Comparison of ENCODE assay signal across 7 mouse cellular contexts in the genomic region with DNA sequence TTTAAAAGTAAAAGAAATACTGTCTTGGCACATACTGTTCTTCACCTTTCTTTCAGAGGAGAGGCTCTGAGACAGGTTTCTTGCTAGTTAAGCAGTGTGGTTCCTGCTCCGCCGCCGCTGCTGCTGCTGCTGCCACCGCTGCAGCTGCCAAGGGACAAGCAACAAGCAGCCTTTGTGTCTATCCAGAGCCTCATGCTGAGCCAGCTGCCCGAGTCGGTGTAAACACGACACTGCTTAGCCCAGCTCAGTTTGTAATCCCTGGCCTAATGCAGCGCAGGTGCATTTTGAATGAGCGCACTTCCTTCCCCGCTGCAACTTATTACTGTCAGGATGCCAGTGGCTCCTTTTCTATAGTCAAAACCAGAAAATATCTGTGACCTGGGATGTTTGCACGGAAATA.
DNase-seq lines count a peak whose midpoint lies in the region; TF ChIP-seq lines count a peak whose summit lies in the region.

No protein-coding gene starts in this region.

- WGBS in thymus, adult 2 months = 70% methylated on average over 11 of the region's 11 CpGs

- TF ChIP-seq CTCF in thymus, adult 2 months (IDR thresholded peaks at IDR 0.05; ENCODE audit: borderline replicate concordance, control insufficient read depth, extremely low read depth, insufficient read depth, low read length, poor library complexity) = no peak

- H3K36me3 ChIP-seq in thymus, adult 2 months (ENCODE audit: control insufficient read depth, insufficient read depth, low read length) = no peaks in the 10 kb centered on the region

- no peak overlapping the region for H3K4me3 ChIP-seq in thymus, adult 2 months (ENCODE audit: control insufficient read depth, insufficient read depth, low read length)

- peaks cover 5% of the 10 kb centered on the region; the same call in 1 of the 2 replicates for H3K4me1 ChIP-seq in thymus, adult 2 months (replicated peaks; ENCODE audit: control insufficient read depth, insufficient read depth, low read length)

- H3K27me3 ChIP-seq in thymus, adult 2 months (ENCODE audit: control insufficient read depth, insufficient read depth, low read length) = no peaks in the 10 kb centered on the region

- peak; percentile 5 for DNase-seq in thymus, adult 2 months
- DNase-seq in thymus, adult 18-20 months = no peak
- peak; percentile 62 for DNase-seq in forelimb bud, embryonic 11.5 days (ENCODE audit: low read depth, low spot score)
- peak; percentile 46 to 64 for DNase-seq in layer of hippocampus, postnatal 14 days (ENCODE audit: low spot score in 2 of 2)
- DNase-seq in retina, adult 2 months (ENCODE audit: low read depth, low spot score) = peak; percentile 69
- no peak for DNase-seq in urinary bladder, adult 2 months (ENCODE audit: low spot score)
- no peak for DNase-seq in cerebellum, adult 11 months

- H3K27ac ChIP-seq in thymus, adult 2 months (ENCODE audit: control insufficient read depth, insufficient read depth, low read length) = peak overlapping the region; percentile 59

- no peak for TF ChIP-seq POLR2A in thymus, adult 2 months (IDR thresholded peaks at IDR 0.05; ENCODE audit: control insufficient read depth, extremely low read depth, insufficient read depth, low read length, poor library complexity)

Comparison
In these comparisons a context has a peak if more than half of its experiments do, and no peak if none do; other contexts are left out.
1. DNase-seq: peak in thymus, adult 2 months (single experiment), forelimb bud, embryonic 11.5 days (single experiment), layer of hippocampus, postnatal 14 days (2 of 2) and retina, adult 2 months (single experiment); none in thymus, adult 18-20 months (0 of 2), urinary bladder, adult 2 months (single experiment) and cerebellum, adult 11 months (single experiment).